Mouse (Mus musculus): ENCODE results near the gene Mslnl.

The Mslnl gene

GRCm38 (mm10) chr17:25744311-25744710 is 8.5 kb downstream of the Mslnl start:
- no peak for DNase-seq (ENCODE audit: low spot score)

GRCm38 (mm10) chr17:25748238-25748637 is 12.4 kb downstream of the Mslnl start:
- DNase-seq (ENCODE audit: low spot score), result no peak

DNA sequence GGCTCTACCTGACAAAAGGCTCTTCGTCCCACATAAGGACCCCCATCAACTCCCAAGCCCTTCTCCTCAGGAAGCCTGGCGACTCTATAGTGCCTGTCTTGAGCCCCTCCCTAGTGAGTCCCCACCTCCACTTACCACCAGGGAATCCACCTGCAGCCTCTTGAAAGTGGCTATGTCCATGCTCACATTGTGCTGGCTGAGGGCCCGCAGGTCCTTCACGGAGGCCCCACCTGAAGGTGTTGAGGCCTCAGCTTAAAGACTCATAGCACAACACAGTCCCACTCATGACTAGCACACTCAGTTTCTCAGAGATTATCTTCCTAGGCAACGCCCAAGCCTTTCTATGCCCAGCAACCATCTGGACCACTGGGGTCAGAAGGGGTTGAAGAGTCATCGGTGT is 13.5 kb downstream of the Mslnl start:
- DNase-seq (ENCODE audit: low spot score), result no peak

- no peak for DNase-seq (ENCODE audit: low spot score)
Measured at GRCm38 (mm10) chr17:25751446-25751845, 15.6 kb downstream of the Mslnl start.

- no peak for DNase-seq (ENCODE audit: low spot score)
Measured at GRCm38 (mm10) chr17:25754241-25754640, 18.4 kb downstream of the Mslnl start, which contains the start of gene Msln. TSS of gene Msln (minus strand) at chr17:25754378.

- no peak for DNase-seq (ENCODE audit: low spot score)
Measured at GRCm38 (mm10) chr17:25755086-25755485, 19.2 kb downstream of the Mslnl start.

DNA sequence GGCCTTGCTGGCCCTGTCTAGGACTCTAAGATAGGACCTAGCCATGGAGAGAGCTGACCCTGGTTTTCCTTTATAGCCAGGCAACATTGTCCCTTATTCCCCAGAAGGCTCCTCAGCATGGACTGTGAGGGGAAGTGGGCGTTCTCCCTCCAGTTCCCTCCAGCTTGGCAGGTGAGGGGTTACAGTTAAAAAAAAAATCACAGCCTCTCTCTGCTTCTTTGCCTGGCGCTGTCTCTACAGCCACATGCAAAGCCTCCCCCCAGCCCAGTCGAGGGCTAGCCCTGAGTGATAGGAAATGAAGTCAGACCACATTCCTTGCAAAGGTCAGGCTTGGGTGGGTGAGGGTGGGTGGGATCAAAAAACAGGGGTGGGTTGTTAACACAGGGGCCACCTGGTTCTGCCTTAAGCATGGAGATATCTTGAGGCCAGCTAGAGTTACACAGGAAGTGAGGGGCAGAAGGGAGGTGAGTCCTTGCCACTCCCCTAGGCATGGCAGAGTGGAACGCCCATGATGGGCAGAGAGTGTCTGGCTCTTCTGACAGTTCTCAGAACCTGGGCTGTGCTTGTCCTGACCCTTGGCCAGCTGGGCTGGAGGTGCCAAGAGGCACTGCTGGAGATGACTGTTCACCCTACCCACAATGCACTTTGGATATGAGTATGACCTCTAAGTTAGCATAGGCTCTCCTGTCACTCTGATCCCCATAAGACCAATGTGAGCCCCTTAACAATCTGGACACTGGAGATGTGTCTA is 20.0 kb downstream of the Mslnl start:
- DNase-seq (ENCODE audit: low spot score), result no peak

- DNase-seq (ENCODE audit: low spot score), result no peak
Measured at GRCm38 (mm10) chr17:25756378-25757242, 20.8 kb downstream of the Mslnl start.

- no peak for DNase-seq (ENCODE audit: low spot score)
Measured at GRCm38 (mm10) chr17:25757691-25758090, 21.8 kb downstream of the Mslnl start.

GRCm38 (mm10) chr17:25760148-25760547 is 24.3 kb downstream of the Mslnl start:
- DNase-seq (ENCODE audit: low spot score), result no peak

DNA sequence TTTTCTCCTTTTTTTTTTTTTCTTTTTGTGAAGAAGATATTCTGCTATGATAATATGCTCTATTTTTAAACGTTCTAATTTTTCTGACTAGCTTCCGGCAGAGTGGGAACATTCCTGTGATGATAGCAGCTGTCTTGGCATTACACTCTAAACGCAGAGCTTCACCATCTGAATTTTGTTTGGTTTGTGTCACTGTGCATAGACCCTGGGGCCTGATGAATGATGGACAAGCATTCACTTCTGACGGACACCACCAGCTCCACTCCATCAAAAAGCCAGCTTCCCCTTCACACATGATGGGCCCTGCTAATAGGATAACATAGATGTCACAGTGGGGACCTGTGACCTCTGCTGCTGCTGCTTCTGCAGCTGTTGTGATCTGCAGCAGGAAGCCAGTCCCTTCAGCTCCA is 25.7 kb downstream of the Mslnl start:
- no peak for DNase-seq (ENCODE audit: low spot score)

DNA sequence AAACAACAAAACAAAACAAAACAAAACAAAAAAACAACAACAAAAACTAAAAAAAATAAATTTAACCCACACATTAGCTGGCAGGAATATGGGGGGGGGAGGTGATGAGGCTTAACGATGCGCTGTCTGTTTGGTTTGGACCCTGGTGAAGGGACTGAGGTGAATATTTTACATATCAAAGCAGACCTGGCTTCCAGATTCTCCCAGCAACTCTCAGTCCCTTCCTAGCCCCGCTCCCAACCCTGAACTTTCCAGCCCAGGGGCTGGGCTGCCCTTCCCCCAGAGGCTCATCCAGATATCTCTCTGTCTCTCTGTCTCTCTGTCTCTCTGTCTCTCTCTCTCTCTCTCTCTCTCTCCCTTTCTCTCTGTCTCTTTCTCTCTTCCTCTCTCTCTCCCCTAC is 26.7 kb downstream of the Mslnl start:
- no peak for DNase-seq (ENCODE audit: low spot score)

DNA sequence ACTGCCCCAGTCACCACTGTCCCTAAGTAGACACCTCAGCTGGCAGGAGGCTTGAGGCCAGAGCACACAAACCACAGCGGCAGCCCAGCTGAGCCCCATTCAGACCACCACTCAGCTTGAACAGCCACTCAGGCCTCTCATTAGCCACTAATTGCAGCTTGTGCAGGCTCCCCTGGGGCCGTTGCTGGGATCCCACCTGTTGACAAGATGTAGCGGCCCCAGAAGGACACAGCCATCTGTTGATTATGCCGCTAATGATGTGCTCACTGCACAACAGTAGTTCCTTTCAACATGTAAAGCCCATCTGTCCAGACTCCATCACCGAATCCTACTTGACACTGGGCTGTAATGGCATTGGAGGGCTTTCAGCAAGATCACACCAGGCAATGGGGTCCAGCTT is 30.0 kb downstream of the Mslnl start:
- no peak for DNase-seq (ENCODE audit: low spot score)

DNA sequence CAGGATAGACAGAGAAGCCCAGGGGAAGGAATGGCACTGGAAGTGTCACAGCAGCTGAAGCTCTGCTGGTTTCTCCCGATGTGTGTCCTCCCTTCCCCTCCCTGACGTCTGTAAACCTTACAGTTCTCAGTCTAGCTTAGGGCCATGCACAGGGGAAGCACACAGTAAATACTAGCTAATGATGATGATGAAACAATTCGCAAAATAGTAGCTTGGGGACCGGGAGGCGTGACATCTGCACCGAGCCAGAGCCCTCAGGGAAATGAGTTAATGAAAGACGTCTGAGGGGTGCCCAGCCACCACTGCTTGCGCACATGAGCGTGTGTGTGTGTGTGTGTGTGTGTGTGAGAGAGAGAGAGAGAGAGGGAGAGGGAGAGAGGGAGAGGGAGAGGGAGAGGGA is 33.5 kb downstream of the Mslnl start:
- no peak for DNase-seq (ENCODE audit: low spot score)

DNA sequence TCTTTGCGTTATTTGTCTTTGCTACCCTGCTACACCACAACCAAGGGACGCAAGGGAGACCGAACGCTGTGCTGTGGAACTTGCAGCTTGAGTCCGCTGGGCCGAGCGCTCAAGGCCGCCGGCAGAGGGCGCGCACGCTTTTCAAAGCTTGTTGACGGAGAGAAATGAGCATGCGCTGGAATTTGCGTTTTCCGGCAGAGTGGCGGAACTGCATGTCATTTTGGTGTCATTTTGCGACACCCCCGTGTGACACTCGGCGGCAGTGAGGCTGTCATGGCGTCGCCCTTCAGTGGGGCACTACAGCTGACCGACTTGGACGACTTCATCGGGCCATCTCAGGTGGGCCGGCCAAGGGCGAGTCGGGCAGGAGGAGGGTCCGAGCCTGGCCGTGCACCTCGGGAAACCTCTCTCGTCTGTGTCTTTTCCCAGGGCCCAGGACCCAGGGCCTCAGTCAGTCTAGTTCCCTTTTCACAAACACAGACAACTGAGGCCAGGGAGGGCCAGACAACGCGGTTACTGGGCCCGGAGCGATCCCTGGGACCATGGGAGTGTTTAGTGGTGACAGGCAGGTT is 37.8 kb downstream of the Mslnl start, which contains the start of gene Narfl:
Gene Narfl (plus strand): TSS at position 228 of the 572 bp plus-strand sequence.
- DNase-seq (ENCODE audit: low spot score), result peak; percentile 95

GRCm38 (mm10) chr17:25775318-25776062 is 39.6 kb downstream of the Mslnl start:
- DNase-seq (ENCODE audit: low spot score), result no peak

GRCm38 (mm10) chr17:25777948-25778347 is 42.1 kb downstream of the Mslnl start:
- no peak for DNase-seq (ENCODE audit: low spot score)

- DNase-seq (ENCODE audit: low spot score), result no peak
Measured at GRCm38 (mm10) chr17:25781339-25781738, 45.5 kb downstream of the Mslnl start.

GRCm38 (mm10) chr17:25783086-25783485 is 47.2 kb downstream of the Mslnl start:
- DNase-seq (ENCODE audit: low spot score), result no peak

- no peak for DNase-seq (ENCODE audit: low spot score)
Measured at GRCm38 (mm10) chr17:25783861-25784574, 48.2 kb downstream of the Mslnl start.

DNA sequence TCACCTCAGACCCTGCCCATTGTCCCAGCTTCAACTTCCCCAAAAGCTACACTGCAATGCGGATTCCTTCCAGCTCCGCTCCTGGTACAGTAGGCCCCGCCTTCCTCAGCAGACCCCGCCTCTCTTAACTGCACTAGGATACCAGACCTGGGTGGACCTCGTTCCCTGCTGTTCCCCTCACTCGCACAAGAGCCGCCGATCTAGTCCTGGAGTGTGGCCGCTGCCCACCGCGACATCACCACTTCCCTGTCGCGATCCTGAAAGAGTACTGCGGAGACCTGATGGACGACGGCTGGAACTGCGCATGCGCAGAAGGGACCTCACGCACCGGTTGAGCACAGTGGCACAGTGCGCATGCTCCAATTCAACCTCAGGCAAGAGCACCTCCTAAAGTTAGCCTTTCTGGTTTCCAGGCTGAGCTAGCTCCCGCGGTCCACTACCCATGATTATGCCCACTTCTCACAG is 49.5 kb downstream of the Mslnl start, which contains the start of gene Haghl:
Gene Haghl (minus strand): TSS at position 393 of the 465 bp plus-strand sequence.
- DNase-seq (ENCODE audit: low spot score), result peak; percentile 80
